Mouse (Mus musculus) embryonic facial prominence, embryonic 13.5 days (tissue): ENCODE measurements around the gene Sik3. TPM values are rescaled to one million over a fixed set of nuclear protein-coding genes. Genes with fewer than 3 reads are reported as not detected.
A peak's percentile ranks its signal among the peaks of the same experiment; 100 is the strongest.

ENCODE experiments used
- ATAC-seq: fragments of 200-750 bp; cut with Nextera tagmentation; 2 replicates; pipeline ENCODE4 v1.8.0; 2017; ENCODE audit warnings: low read depth; ENCODE audit not compliant: insufficient number of reproducible peaks, insufficient read depth, low FRiP score, low TSS enrichment
- H3K27ac ChIP-seq: fragments of 300-500 bp; sonication (generic); 2 replicates; pipeline ENCODE4 v1.5.1; 2015; ENCODE audit warnings: moderate library complexity, mild to moderate bottlenecking, inconsistent platforms
- H3K27me3 ChIP-seq: fragments of 300-500 bp; sonication (generic); 2 replicates; pipeline ENCODE4 v1.6.1; 2015; ENCODE audit warnings: mild to moderate bottlenecking, inconsistent platforms
- H3K36me3 ChIP-seq: fragments of 300-500 bp; sonication (generic); 2 replicates; pipeline ENCODE4 v1.6.1; 2015; ENCODE audit warnings: mild to moderate bottlenecking, inconsistent platforms
- H3K4me1 ChIP-seq: fragments of 300-500 bp; sonication (generic); 2 replicates; pipeline ENCODE4 v1.6.1; 2015; ENCODE audit warnings: inconsistent platforms
- H3K4me2 ChIP-seq: fragments of 300-500 bp; sonication (generic); 2 replicates; pipeline ENCODE4 v1.6.1; 2015; ENCODE audit warnings: moderate library complexity, mild to moderate bottlenecking, inconsistent platforms
- H3K4me3 ChIP-seq: fragments of 300-500 bp; sonication (generic); 2 replicates; pipeline ENCODE4 v1.5.1; 2015; ENCODE audit warnings: mild to moderate bottlenecking, inconsistent platforms
- H3K9ac ChIP-seq: fragments of 300-500 bp; sonication (generic); 2 replicates; pipeline ENCODE4 v1.6.1; 2015; ENCODE audit warnings: mild to moderate bottlenecking, inconsistent platforms
- H3K9me3 ChIP-seq: fragments of 300-500 bp; sonication (generic); 2 replicates; pipeline ENCODE4 v1.6.1; 2016; ENCODE audit warnings: inconsistent platforms
- WGBS: fragments of 180-500 bp; shearing (Covaris S2); methylation state at CpG from one replicate; pipeline ENCODE4 v1.1.7; 2015; ENCODE audit warnings: mixed read lengths; 5-methylcytosine and 5-hydroxymethylcytosine counted together
- polyA plus RNA-seq: library from polyadenylated mRNA; unstranded; fragments of >200 nt; fragmentation: Nextera tagmentation; extraction: Ambion mirVana; gene quantifications from 2 replicates; pipeline ENCODE4 v1.2.1, GENCODE M21; 2015

The Sik3 gene
- polyA plus RNA-seq, 1 experiment from 2014 or later: 7.4 TPM

GRCm38 (mm10) chr9:46036881-46037280, 24.3 kb downstream of the Sik3 start:
- WGBS: 93% methylated on average over 8 of the region's 8 CpGs
- no peaks in the 10 kb centered on the region for H3K27me3 ChIP-seq

DNA sequence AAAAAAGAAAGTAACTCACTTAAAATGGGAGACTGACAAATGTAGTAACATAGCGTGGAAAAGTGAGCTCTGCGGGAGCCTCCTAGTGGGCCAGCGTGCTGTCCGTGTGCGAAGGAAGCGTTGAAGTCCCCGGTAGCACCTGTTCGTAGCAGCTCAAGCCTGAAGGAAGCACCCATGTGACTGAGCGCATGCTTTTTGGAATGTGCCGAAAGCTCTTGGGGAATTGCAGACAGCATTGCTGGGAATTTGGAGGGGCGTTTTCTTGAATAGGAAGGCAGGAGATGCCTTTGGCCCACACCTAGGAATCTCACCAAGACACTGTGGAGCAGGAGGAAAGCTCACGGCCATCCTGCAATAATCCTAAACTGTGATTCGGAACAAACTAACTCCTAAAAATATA, 26.2 kb downstream of the Sik3 start:
- 93% methylated on average over 13 of the region's 13 CpGs for WGBS
- Histone ChIP-seq H3K36me3 (peaks cover 8% of the 10 kb centered on the region), H3K4me3 (no peak overlapping the region), H3K4me1 (peaks cover 13% of the 10 kb centered on the region), H3K4me2 (no peak overlapping the region), H3K9me3 (no peaks in the 10 kb centered on the region), H3K9ac (no peak overlapping the region), H3K27me3 (no peaks in the 10 kb centered on the region), H3K27ac (no peak overlapping the region)
- no peak for ATAC-seq

More at GRCm38 (mm10) chr9:46036881-46037280, 24.3 kb downstream of the Sik3 start:
- H3K36me3 ChIP-seq: peaks cover 8% of the 10 kb centered on the region
- H3K4me1 ChIP-seq: peaks cover 27% of the 10 kb centered on the region
- H3K9me3 ChIP-seq: no peaks in the 10 kb centered on the region
- no peak overlapping the region for H3K27ac ChIP-seq
- no peak overlapping the region for H3K4me2 ChIP-seq
- H3K4me3 ChIP-seq: no peak overlapping the region
- no peak overlapping the region for H3K9ac ChIP-seq
- ATAC-seq: no peak

DNA sequence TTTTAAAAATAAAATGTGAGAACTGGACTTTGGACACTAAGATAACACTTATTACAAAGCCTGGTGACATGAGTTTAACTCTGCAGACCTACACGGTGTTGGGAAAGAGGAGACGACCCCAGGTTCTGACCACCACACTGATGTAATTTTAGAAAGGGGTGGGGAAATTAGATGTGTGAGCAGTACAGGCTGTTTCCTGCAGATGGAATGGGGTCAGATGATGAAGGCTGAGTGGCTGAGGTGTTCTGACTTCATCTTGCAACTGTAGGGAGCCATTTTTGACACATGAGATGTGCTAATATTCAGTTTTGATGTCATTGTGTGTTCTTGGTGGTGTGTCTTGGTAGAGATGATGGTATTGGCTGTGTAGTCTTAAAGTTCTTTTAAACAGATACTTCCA, 28.6 kb downstream of the Sik3 start:
- peaks cover 8% of the 10 kb centered on the region for H3K36me3 ChIP-seq
- H3K4me2 ChIP-seq: no peak overlapping the region
- H3K9ac ChIP-seq: no peak overlapping the region
- H3K4me3 ChIP-seq: no peak overlapping the region
- 51% methylated on average over 2 of the region's 2 CpGs for whole genome bisulfite sequencing
- H3K27ac ChIP-seq: no peak overlapping the region
- H3K9me3 ChIP-seq: no peaks in the 10 kb centered on the region
- no peaks in the 10 kb centered on the region for H3K4me1 ChIP-seq
- ATAC-seq: no peak
- no peaks in the 10 kb centered on the region for H3K27me3 ChIP-seq

GRCm38 (mm10) chr9:46042387-46042786, 29.8 kb downstream of the Sik3 start:
- Histone ChIP-seq H3K4me1 (0 out of 2 replicates have a peak, but pooled peaks cover 4% of the 10 kb centered on the region), H3K9ac (no peak overlapping the region), H3K27me3 (no peaks in the 10 kb centered on the region), H3K27ac (no peak overlapping the region), H3K4me3 (no peak overlapping the region), H3K4me2 (no peak overlapping the region), H3K36me3 (peaks cover 8% of the 10 kb centered on the region), H3K9me3 (no peaks in the 10 kb centered on the region)
- no peak for ATAC-seq
- 84% methylated on average over 3 of the region's 3 CpGs for WGBS

DNA sequence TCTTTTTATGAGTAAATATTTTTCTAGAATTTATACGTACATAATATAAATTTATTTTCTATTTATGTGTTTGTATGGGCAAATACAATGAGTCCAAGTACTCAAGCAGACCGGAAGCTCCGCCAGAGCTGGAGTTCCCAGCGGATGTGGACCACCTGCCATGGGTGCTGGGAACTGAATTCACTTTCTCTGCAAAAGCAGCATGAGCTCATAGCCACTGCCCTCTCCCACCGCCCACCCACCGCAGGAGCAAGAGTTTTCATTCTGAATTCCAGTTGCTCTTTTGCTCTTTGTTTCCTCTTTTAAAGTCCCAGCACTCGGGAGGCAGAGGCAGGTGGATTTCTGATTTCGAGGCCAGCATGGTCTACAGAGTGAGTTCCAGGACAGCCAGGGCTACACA, 31.0 kb downstream of the Sik3 start:
- Histone ChIP-seq H3K9me3 (no peaks in the 10 kb centered on the region), H3K27me3 (no peaks in the 10 kb centered on the region), H3K36me3 (peaks cover 8% of the 10 kb centered on the region), H3K4me2 (no peak overlapping the region), H3K27ac (no peak overlapping the region), H3K4me1 (0 out of 2 replicates have a peak, but pooled peaks cover 4% of the 10 kb centered on the region), H3K4me3 (no peak overlapping the region), H3K9ac (no peak overlapping the region)
- 90% methylated on average over 8 of the region's 8 CpGs for WGBS
- no peak for ATAC-seq

DNA sequence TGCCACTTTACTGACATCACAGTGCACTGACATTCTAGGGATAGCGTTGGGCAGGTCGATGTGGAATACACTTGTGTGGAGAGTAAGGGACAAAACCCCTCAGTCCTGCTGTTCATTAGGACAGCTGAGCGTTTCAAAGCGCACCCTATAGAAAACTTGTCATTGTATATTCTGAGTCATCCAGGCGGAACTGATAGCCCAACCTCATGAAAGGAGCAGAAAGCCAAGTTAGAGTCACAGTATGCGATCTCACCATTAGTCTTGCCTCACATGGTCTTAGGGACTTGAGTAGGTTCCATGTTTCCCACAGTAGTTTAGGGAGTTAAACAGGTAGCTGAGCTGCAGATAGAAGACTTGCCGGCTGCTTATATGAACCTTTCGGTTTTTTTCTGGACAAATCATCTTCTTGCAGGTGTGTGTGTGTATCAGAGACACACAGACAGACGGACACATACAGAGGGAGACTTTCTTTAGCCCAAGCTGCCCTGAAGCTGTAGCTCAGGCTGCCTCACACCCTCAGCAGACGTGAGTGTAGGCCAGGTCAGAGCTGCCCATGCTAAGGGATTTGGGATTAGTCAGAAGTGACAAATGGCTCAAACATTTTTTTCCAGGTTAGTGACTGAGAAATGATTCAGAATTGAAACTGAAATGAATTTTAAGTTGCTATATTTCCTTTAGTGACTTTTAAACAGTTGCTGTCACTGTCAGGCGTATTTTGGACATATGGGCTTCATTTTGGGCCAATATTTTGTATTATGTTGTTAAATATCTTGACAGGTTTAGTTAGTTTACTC, 34.3 kb downstream of the Sik3 start:
- WGBS: 76% methylated on average over 11 of the region's 11 CpGs
- ATAC-seq: no peak
- H3K27me3 ChIP-seq: no peaks in the 10 kb centered on the region

GRCm38 (mm10) chr9:46049525-46049924, 36.9 kb downstream of the Sik3 start:
- no peak for ATAC-seq
- Histone ChIP-seq H3K36me3 (no peaks in the 10 kb centered on the region), H3K4me3 (no peak overlapping the region), H3K4me2 (no peak overlapping the region), H3K27me3 (no peaks in the 10 kb centered on the region), H3K4me1 (peaks cover 22% of the 10 kb centered on the region), H3K9me3 (no peaks in the 10 kb centered on the region), H3K9ac (no peak overlapping the region), H3K27ac (peak overlapping the region; percentile 1; the same call in 1 of the 2 replicates)
- WGBS: 45% methylated on average over 7 of the region's 7 CpGs

More for the DNA sequence above, 34.3 kb downstream of the Sik3 start:
- no peaks in the 10 kb centered on the region for H3K9me3 ChIP-seq
- no peak overlapping the region for H3K4me2 ChIP-seq
- H3K4me1 ChIP-seq: peaks cover 22% of the 10 kb centered on the region
- H3K9ac ChIP-seq: no peak overlapping the region
- no peak overlapping the region for H3K4me3 ChIP-seq
- H3K36me3 ChIP-seq: no peaks in the 10 kb centered on the region
- H3K27ac ChIP-seq: no peak overlapping the region

DNA sequence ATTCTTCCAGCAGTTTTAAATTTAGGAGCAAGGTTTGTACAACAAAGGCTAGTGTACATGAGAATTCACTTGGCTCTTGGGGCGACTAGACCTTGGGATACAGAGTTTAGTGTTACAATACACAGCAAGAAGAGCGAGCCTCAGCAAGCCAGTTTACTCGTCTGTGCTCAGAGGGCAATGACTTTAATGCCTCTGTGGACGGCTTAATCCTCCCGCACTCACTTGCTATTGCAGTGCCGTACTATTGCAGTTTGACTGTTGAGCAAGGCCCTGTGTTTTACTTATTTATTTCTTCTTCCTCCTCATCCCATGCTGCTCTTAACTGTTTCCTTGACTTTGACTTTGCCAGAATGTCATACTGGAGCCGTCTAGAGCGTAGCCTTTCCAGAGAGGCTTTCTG, 37.6 kb downstream of the Sik3 start:
- H3K27ac ChIP-seq: peak overlapping the region; percentile 1; the same call in 1 of the 2 replicates
- no peaks in the 10 kb centered on the region for H3K36me3 ChIP-seq
- no peak for ATAC-seq
- no peaks in the 10 kb centered on the region for H3K27me3 ChIP-seq
- no peak overlapping the region for H3K4me3 ChIP-seq
- no peak overlapping the region for H3K9ac ChIP-seq
- H3K4me2 ChIP-seq: no peak overlapping the region
- H3K9me3 ChIP-seq: no peaks in the 10 kb centered on the region
- peaks cover 22% of the 10 kb centered on the region for H3K4me1 ChIP-seq
- WGBS: 72% methylated on average over 8 of the region's 8 CpGs

DNA sequence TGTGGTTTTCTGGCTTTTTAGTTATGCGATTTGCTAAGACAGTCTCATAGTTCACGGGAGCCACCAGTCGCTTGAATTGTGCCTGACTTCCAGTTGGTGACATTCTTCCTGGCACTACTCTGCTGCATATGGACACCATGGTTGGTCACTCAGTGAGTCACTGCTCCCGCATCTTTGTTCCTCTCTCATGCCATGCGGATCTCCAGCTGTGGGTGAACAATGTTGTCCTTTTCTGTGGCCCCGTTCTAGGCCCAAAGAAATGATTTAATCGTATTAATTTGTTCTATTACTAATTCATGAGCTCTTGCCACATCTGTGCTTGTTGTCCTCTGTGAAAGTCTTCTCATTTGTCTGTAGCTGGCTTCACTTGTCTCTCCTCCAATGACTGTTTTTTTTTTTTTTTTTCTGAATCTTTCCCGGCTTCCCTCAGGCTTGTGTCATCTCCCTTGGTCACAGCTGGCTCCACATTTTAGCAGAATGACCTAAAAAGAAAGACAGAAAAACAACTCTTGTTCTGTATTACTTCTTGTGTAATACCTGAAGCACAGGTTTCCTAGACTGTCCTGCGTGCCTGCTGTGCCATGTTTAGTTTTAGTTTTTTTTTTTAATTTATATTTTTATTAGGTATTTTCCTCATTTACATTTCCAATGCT, 40.5 kb downstream of the Sik3 start:
- WGBS: 85% methylated on average over 9 of the region's 9 CpGs
- Histone ChIP-seq H3K27ac (no peak overlapping the region), H3K4me2 (no peak overlapping the region), H3K9ac (no peak overlapping the region), H3K9me3 (no peaks in the 10 kb centered on the region), H3K4me1 (peaks cover 18% of the 10 kb centered on the region), H3K4me3 (no peak overlapping the region), H3K27me3 (no peaks in the 10 kb centered on the region), H3K36me3 (no peaks in the 10 kb centered on the region)
- no peak for ATAC-seq

DNA sequence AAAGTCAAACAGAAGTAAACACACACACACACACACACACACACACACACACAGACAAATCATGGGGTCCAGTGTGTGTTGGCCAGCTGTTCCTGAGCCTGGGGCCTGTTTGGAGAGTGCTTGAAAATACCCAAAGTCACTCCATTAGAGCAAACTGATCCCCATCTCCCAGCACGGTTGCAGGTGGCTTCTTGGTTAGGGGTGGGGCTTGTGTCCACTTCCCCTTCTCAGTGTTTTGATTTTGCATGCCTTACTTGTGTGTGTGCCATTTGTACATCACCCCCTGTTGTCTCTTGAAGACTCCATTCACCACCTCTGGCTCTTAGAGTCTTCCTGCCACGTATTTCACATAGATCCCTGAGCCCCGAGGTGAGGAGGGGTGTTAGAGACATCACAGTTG, 45.4 kb downstream of the Sik3 start:
- H3K27ac ChIP-seq: no peak overlapping the region
- no peak overlapping the region for H3K9ac ChIP-seq
- H3K4me1 ChIP-seq: peaks cover 5% of the 10 kb centered on the region; the same call in 1 of the 2 replicates
- 86% methylated on average over 3 of the region's 3 CpGs for WGBS
- H3K4me3 ChIP-seq: no peak overlapping the region
- H3K4me2 ChIP-seq: no peak overlapping the region
- H3K9me3 ChIP-seq: no peaks in the 10 kb centered on the region
- no peak for ATAC-seq
- no peaks in the 10 kb centered on the region for H3K36me3 ChIP-seq
- H3K27me3 ChIP-seq: no peaks in the 10 kb centered on the region

DNA sequence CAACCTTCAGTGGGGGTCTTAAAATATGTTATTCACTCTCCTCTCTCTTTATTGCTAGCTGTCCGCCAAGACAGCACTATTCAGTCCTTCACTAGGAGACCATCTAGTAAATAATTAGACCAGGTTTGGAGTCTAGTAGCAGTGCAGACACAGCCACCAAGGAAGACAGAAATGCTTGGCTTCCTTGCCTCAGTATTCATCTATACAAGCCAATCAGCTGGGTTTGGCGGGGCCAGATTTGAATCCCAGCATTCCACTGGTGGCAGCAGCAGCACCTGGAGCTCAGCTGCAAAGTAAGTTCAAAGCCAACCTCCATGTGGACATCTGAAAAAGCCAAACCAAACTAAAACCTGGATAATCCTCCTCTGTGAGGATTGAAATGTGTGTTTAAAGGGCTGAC, 47.6 kb downstream of the Sik3 start:
- Histone ChIP-seq H3K36me3 (no peaks in the 10 kb centered on the region), H3K27ac (no peak overlapping the region), H3K9ac (no peak overlapping the region), H3K9me3 (no peaks in the 10 kb centered on the region), H3K27me3 (no peaks in the 10 kb centered on the region), H3K4me1 (peaks cover 5% of the 10 kb centered on the region; the same call in 1 of the 2 replicates), H3K4me2 (no peak overlapping the region), H3K4me3 (no peak overlapping the region)
- ATAC-seq: no peak
- WGBS: 92% methylated on average over 2 of the region's 2 CpGs
